Mouse (Mus musculus) hindbrain, embryonic 12.5 days (tissue): Measurements from ENCODE around the gene Kcnma1. TPM values are rescaled to one million over a fixed set of nuclear protein-coding genes. Genes with fewer than 3 reads are reported as not detected.

Experiments used
- ATAC-seq: fragments of 200-750 bp; cut with Nextera tagmentation; 2 replicates; pipeline ENCODE4 v1.8.0; 2017; ENCODE audit warnings: moderate TSS enrichment; ENCODE audit not compliant: low FRiP score
- H3K27ac ChIP-seq: fragments of 300-500 bp; sonication (generic); 2 replicates; pipeline ENCODE4 v1.5.1; 2016; ENCODE audit warnings: mild to moderate bottlenecking
- H3K27me3 ChIP-seq: fragments of 300-500 bp; sonication (generic); 2 replicates; pipeline ENCODE4 v1.6.1; 2016; ENCODE audit warnings: mild to moderate bottlenecking
- H3K36me3 ChIP-seq: fragments of 300-500 bp; sonication (generic); 2 replicates; pipeline ENCODE4 v1.6.1; 2016; ENCODE audit warnings: mild to moderate bottlenecking
- H3K4me1 ChIP-seq: fragments of 300-500 bp; sonication (generic); 2 replicates; pipeline ENCODE4 v1.6.1; 2016
- H3K4me2 ChIP-seq: fragments of 300-500 bp; sonication (generic); replicated peaks from 2 replicates; pipeline ENCODE4 v1.6.1; 2016; ENCODE audit warnings: mild to moderate bottlenecking
- H3K4me3 ChIP-seq: fragments of 300-500 bp; sonication (generic); 2 replicates; pipeline ENCODE4 v1.5.1; 2016; ENCODE audit warnings: mild to moderate bottlenecking
- H3K9ac ChIP-seq: fragments of 300-500 bp; sonication (generic); 2 replicates; pipeline ENCODE4 v1.6.1; 2016; ENCODE audit warnings: mild to moderate bottlenecking, moderate library complexity
- H3K9me3 ChIP-seq: fragments of 300-500 bp; sonication (generic); replicated peaks from 2 replicates; pipeline ENCODE4 v1.6.1; 2016; ENCODE audit warnings: mild to moderate bottlenecking
- WGBS: fragments of 180-500 bp; shearing (Covaris S2); methylation state at CpG from one replicate; pipeline ENCODE4 v1.1.7; 2016; 5-methylcytosine and 5-hydroxymethylcytosine counted together
- polyA plus RNA-seq: library from polyadenylated mRNA; unstranded; fragments of >200 nt; fragmentation: Nextera tagmentation; extraction: Ambion mirVana; gene quantifications from 2 replicates; pipeline ENCODE4 v1.2.1, GENCODE M21; 2016

Kcnma1 gene
- polyA plus RNA-seq, 1 experiment from 2014 or later: 5.0 TPM

DNA sequence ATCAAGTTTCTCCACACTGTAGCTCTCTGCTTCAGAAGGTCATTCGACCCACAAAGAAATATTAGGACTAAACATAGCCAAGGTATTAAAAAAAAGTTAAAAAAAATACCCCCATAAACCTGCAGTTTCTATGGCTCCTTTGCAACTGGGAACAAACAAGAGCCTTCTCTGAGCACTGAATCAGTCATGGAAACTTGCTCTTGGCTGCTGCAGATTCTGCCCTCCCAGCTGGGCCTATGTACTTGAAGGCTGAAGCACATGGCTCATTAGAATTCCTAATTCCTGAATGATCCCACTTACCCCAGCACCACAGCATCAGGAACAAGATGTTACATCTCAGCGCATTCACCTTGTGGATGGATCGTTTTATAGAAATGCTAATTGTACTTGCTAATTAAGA is 448.4 kb downstream of the Kcnma1 start:
- no peaks in the 10 kb centered on the region for H3K27me3 ChIP-seq
- peaks cover 5% of the 10 kb centered on the region; the same call in 1 of the 2 replicates for H3K4me1 ChIP-seq
- H3K4me2 ChIP-seq: no peak overlapping the region
- H3K9ac ChIP-seq: no peak overlapping the region
- H3K9me3 ChIP-seq: no peaks in the 10 kb centered on the region
- no peaks in the 10 kb centered on the region for H3K36me3 ChIP-seq
- no peak overlapping the region for H3K4me3 ChIP-seq
- ATAC-seq: no peak
- H3K27ac ChIP-seq: no peak overlapping the region
- 85% methylated on average over 3 of the region's 3 CpGs for WGBS

DNA sequence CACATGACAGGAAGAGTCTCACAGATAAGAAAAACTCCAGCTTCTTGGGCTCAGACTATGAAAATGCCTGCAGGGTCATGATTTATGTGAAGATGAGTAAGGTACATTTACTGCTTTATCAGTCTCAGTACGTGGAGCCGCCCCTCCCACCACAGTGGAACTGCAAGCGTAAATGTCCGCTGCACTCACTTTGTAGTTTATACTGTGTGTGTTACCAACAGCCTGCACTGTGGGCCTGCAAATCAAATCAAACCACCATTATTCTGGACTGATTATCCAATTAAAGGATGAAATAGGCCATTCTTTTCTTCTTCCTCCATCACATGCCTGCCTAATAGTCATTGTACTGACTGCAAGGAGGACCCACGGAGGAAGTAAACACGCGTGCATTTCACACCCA is 449.8 kb downstream of the Kcnma1 start:
- no peaks in the 10 kb centered on the region for H3K36me3 ChIP-seq
- peaks cover 5% of the 10 kb centered on the region; the same call in 1 of the 2 replicates for H3K4me1 ChIP-seq
- WGBS: 71% methylated on average over 7 of the region's 7 CpGs
- no peaks in the 10 kb centered on the region for H3K27me3 ChIP-seq
- H3K27ac ChIP-seq: no peak overlapping the region
- H3K4me2 ChIP-seq: no peak overlapping the region
- no peak overlapping the region for H3K4me3 ChIP-seq
- no peak for ATAC-seq
- no peak overlapping the region for H3K9ac ChIP-seq
- no peaks in the 10 kb centered on the region for H3K9me3 ChIP-seq

DNA sequence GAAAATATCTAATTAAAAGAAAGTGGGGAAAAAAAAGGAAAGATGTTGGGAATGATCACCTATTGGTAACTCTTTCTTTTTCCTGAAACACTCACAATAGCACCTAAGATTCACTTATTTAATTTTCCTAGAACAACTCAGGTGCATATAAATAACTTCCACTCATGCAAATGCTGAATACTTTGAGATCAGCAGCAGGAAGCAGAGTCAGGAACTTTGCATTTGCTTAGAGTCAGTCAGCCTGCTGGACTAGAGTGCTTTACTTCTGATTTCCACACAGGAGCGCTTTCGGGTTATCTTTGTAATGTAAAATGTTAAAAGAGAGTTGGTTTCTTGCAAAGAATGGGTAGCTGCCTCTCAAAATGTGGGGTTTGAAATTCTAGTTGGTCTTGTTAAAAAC is 451.1 kb downstream of the Kcnma1 start:
- H3K9me3 ChIP-seq: no peaks in the 10 kb centered on the region
- H3K27me3 ChIP-seq: no peaks in the 10 kb centered on the region
- ATAC-seq: no peak
- H3K36me3 ChIP-seq: no peaks in the 10 kb centered on the region
- 63% methylated on average over 2 of the region's 2 CpGs for WGBS
- H3K4me1 ChIP-seq: peaks cover 5% of the 10 kb centered on the region; the same call in 1 of the 2 replicates
- H3K4me2 ChIP-seq: no peak overlapping the region
- no peak overlapping the region for H3K9ac ChIP-seq
- H3K4me3 ChIP-seq: no peak overlapping the region
- H3K27ac ChIP-seq: no peak overlapping the region

DNA sequence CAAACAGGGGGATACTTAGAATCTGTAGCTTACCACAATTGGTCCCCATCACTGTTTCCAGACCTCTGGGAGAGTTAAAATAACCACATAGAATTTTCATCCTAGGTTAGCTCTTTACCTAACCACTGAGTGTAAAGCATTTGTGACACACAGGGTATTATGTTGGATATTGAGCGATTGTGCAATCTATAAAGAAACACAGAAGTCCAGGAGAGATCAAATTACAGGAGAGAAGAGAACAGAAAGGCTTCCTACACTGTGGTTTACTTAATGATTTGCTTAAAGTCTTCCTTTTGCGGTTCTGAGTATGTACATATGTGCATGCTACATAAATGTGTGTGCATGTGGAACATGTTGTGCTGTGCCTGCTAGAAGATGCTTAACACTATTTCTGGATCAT is 458.6 kb downstream of the Kcnma1 start:
- no peaks in the 10 kb centered on the region for H3K27me3 ChIP-seq
- no peak overlapping the region for H3K4me2 ChIP-seq
- H3K4me3 ChIP-seq: no peak overlapping the region
- no peak overlapping the region for H3K9ac ChIP-seq
- no peak overlapping the region for H3K27ac ChIP-seq
- WGBS: 83% methylated on average over 2 of the region's 2 CpGs
- no peak for ATAC-seq
- H3K4me1 ChIP-seq: no peaks in the 10 kb centered on the region
- no peaks in the 10 kb centered on the region for H3K36me3 ChIP-seq
- H3K9me3 ChIP-seq: no peaks in the 10 kb centered on the region

DNA sequence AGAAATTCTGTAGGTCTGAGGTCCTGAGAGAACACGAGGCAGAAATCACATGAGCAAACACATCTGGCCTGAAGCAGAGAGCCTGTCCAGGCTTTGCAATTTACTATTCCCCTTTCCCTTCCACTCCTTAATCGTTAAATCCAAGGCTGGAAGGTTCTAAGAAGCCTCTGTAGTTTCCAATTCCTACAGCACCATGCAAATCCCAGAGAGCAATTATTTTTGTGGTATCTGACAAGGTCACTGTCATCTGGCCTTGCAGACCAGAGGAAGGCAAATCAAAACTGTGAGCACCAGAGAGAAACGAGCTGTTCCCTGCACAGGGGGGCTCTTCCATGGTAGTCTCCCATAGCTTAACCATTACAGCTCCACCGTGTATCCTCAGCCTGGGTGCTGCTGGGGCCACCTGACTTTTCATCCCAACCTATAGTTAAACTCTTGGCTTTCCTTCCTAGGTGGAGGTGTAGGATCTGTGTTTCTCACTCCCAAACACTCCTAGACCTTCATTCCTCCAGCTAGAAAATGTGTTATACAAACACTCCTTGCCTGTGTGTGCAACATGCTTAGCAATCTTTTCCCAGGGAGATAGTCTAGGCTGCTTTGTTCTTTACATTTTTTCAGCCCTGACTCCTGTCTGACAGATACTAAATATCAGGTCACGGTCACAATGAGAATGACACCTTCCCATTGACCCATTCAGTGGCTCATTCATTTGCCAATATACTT is 461.9 kb downstream of the Kcnma1 start:
- Histone ChIP-seq H3K4me1 (no peaks in the 10 kb centered on the region), H3K36me3 (no peaks in the 10 kb centered on the region), H3K4me3 (no peak overlapping the region), H3K27me3 (no peaks in the 10 kb centered on the region), H3K9me3 (no peaks in the 10 kb centered on the region), H3K9ac (no peak overlapping the region), H3K4me2 (no peak overlapping the region), H3K27ac (no peak overlapping the region)
- ATAC-seq: no peak
- WGBS: 64% methylated on average over 5 of the region's 5 CpGs

DNA sequence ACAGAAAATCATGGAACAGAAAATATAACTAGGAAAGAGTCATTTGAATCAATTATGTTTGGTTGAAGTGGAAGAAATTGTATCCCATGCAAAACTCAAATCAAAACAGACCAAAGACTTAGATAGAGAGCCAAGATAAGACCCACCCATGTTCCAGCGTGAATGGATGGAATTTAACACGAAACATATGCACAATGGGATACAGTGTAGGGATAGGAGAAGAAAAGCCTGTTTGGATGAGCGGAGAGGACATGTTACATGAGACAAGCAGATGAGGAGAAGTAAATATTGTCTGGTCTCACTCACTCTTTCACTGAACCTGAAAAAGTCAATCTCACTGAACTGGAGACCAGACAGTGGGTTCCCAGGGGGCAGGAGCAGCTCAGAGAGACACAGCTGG is 463.8 kb downstream of the Kcnma1 start:
- Histone ChIP-seq H3K36me3 (no peaks in the 10 kb centered on the region), H3K4me1 (no peaks in the 10 kb centered on the region), H3K4me3 (no peak overlapping the region), H3K9ac (no peak overlapping the region), H3K4me2 (no peak overlapping the region), H3K27ac (no peak overlapping the region), H3K9me3 (no peaks in the 10 kb centered on the region), H3K27me3 (no peaks in the 10 kb centered on the region)
- 67% methylated on average over 3 of the region's 3 CpGs for WGBS
- ATAC-seq: no peak

DNA sequence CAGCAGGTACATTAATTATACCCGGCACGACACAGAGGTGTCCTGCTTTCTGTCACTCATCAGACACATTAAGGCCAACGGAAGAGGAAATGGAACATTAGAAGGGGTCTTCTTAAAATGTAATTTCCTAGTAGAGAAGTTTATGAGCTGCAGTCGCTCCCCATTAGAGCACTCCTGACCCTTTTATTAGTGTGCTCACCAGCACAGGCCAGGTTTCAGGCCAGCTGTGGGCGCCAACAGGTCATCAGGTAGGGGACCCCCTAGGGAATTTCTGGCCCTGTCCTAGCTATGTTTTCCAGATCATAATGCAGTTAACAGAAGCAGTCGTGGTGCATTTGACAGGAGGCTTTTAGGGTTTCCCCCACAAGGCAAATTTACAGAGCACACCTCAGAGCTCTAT is 472.2 kb downstream of the Kcnma1 start:
- Histone ChIP-seq H3K4me3 (no peak overlapping the region), H3K27me3 (no peaks in the 10 kb centered on the region), H3K4me2 (no peak overlapping the region), H3K9me3 (no peaks in the 10 kb centered on the region), H3K9ac (no peak overlapping the region), H3K36me3 (no peaks in the 10 kb centered on the region), H3K4me1 (no peaks in the 10 kb centered on the region), H3K27ac (no peak overlapping the region)
- 88% methylated on average over 6 of the region's 6 CpGs for WGBS
- ATAC-seq: no peak

DNA sequence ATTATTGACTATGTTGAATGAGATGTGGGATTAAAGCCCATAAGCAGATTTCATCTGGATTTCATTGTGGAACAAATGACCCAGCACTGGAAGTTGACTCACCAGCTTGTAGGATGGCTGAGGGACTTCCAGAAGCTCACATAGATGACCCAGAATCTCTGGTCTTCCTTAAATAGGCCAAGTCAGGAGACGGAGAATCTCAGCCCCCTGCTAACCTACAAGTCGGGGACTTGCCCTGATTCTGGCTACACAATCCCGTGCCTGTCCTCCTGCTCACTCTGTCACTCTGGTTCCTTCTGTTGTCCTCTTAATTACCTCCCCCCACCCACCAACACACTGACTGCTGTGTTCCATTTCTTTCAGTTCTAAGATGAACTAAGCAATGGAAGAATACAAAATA is 474.7 kb downstream of the Kcnma1 start:
- H3K4me3 ChIP-seq: no peak overlapping the region
- no peaks in the 10 kb centered on the region for H3K27me3 ChIP-seq
- no peaks in the 10 kb centered on the region for H3K36me3 ChIP-seq
- no peaks in the 10 kb centered on the region for H3K4me1 ChIP-seq
- H3K9me3 ChIP-seq: no peaks in the 10 kb centered on the region
- no peak for ATAC-seq
- no peak overlapping the region for H3K27ac ChIP-seq
- H3K4me2 ChIP-seq: no peak overlapping the region
- WGBS: 87% methylated on average over 3 of the region's 3 CpGs
- H3K9ac ChIP-seq: no peak overlapping the region

DNA sequence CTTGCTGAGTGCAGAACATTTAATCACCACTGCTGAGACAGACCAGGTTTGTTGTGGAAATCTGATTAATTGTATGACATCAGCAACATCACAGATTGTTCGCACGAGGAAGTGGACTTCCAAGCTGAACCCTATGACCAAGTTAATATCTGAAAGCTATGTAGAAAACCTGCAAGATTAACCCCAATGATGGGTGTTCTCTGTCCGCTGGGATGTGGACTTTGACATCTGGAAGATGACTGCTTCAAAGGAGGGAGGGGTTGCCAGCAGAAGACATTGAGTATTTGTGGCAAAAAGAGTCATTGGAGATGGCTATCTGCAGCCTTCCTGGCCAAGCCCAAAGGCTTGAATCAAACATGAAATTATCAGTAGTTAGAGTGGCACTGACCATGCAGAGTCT is 480.9 kb downstream of the Kcnma1 start:
- no peaks in the 10 kb centered on the region for H3K27me3 ChIP-seq
- no peak overlapping the region for H3K4me2 ChIP-seq
- H3K9ac ChIP-seq: no peak overlapping the region
- H3K9me3 ChIP-seq: no peaks in the 10 kb centered on the region
- ATAC-seq: no peak
- H3K36me3 ChIP-seq: no peaks in the 10 kb centered on the region
- H3K4me3 ChIP-seq: no peak overlapping the region
- H3K4me1 ChIP-seq: no peaks in the 10 kb centered on the region
- 92% methylated on average over 3 of the region's 3 CpGs for WGBS
- no peak overlapping the region for H3K27ac ChIP-seq

DNA sequence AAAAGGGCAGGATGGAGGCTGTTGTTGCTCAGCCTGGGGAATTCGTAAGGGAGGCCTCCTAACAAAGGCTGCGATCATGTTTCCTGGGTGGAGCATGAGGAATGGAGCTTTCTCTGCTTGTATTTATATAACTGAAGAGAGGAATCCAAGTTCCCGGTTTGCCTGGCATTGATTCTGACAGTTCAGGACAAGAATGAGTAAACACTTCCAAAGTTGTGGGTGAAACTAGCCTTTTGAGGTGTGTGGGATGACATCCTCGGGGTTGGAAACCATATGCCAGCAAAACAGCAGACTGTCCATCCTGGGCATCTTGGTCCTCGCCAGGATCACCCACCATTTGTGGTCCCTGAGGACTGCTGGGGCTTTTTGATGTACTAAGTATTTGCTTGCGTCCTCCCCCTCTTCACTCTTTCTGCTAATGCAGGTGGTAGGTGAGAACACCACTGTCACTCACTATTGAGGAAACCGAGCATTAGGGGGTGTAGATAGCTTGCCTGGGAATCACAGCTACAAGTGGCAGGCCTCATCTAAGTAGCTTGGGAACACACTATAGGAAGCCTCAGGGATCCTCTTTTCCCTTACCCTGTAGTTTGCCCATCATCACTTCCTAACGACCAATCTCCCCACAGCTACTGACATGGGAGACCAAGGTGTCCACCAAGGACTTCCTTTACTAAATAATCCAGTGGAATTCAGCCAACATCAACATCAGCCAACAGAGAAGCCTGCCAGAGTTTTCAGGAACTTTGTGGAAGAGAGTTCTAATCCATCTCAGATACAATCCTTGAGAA is 482.4 kb downstream of the Kcnma1 start:
- 72% methylated on average over 8 of the region's 8 CpGs for WGBS
- H3K4me3 ChIP-seq: no peak overlapping the region

DNA sequence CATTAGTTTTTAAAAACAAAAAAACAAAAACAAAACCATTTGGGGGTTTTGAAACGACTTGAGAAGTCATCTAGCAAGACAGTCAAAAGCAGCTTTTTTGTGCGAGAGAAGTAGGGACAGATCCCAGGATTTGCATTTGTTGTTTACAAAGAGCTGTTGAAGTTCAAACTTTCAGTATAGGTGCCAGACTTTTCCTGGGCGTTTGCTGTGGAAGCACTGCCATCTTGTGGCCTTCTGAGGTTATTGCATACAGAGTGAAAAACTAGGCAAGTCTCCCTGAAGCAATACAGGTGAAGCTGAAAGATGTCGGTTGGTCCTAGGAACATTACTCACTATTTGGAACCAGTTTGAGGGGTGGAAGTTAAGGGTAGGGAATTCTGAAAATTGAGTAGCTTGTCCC is 484.6 kb downstream of the Kcnma1 start:
- no peaks in the 10 kb centered on the region for H3K9me3 ChIP-seq
- no peak overlapping the region for H3K4me3 ChIP-seq
- H3K9ac ChIP-seq: no peak overlapping the region
- no peak overlapping the region for H3K27ac ChIP-seq
- WGBS: 14% methylated on average over 4 of the region's 4 CpGs
- ATAC-seq: no peak
- H3K4me2 ChIP-seq: no peak overlapping the region
- no peaks in the 10 kb centered on the region for H3K36me3 ChIP-seq
- no peaks in the 10 kb centered on the region for H3K27me3 ChIP-seq
- H3K4me1 ChIP-seq: no peaks in the 10 kb centered on the region

More for the DNA sequence above, 482.4 kb downstream of the Kcnma1 start:
- H3K9ac ChIP-seq: no peak overlapping the region
- no peaks in the 10 kb centered on the region for H3K9me3 ChIP-seq
- ATAC-seq: no peak
- H3K27me3 ChIP-seq: no peaks in the 10 kb centered on the region
- H3K36me3 ChIP-seq: no peaks in the 10 kb centered on the region
- H3K4me2 ChIP-seq: no peak overlapping the region
- no peaks in the 10 kb centered on the region for H3K4me1 ChIP-seq
- no peak overlapping the region for H3K27ac ChIP-seq

DNA sequence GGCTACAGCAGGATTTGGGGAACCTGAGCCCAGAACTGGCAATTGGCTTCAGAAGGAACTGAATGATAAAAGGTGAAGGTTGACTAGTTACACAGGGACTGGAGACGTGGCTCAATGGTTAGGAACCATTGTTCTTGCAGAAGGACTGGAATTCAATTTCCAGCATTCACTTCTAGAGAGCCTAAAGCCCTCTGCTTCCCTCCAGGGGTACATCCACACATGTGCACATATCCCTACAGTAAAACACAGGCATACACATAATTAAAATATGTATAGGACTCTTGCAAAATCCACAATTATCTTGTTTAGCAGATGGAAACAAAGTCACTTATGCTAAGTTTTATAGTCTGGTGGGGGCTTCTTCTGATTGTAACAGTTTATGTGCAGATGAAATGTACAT is 485.1 kb downstream of the Kcnma1 start:
- WGBS: 72% methylated on average over 1 of the region's 1 CpGs
- H3K27ac ChIP-seq: no peak overlapping the region
- no peaks in the 10 kb centered on the region for H3K4me1 ChIP-seq
- no peaks in the 10 kb centered on the region for H3K27me3 ChIP-seq
- ATAC-seq: no peak
- H3K4me2 ChIP-seq: no peak overlapping the region
- H3K36me3 ChIP-seq: no peaks in the 10 kb centered on the region
- no peak overlapping the region for H3K9ac ChIP-seq
- H3K4me3 ChIP-seq: no peak overlapping the region
- no peaks in the 10 kb centered on the region for H3K9me3 ChIP-seq

DNA sequence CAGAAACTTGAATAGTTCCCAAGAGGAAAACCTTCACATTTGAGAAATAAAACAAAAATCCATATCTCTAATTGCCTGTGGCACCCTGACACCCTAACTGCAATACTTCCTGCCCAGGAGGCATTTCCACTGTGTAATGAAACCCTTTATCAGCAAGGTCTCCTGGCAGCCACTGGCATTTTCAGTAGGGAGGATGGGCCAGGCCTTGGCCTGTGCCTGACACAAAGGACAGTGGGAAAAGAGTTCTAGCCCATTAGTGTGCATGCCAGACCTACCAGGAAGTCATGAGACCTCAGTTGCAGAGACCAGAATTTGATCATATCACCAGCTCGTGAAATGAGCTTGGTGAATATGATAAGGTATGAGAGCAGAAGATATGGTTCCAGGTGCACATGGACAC is 488.4 kb downstream of the Kcnma1 start:
- no peak for ATAC-seq

More for the DNA sequence above, 488.4 kb downstream of the Kcnma1 start:
- Histone ChIP-seq H3K9me3 (no peaks in the 10 kb centered on the region), H3K36me3 (no peaks in the 10 kb centered on the region), H3K9ac (no peak overlapping the region), H3K4me1 (0 out of 2 replicates have a peak, but pooled peaks cover 4% of the 10 kb centered on the region), H3K27ac (no peak overlapping the region), H3K27me3 (no peaks in the 10 kb centered on the region), H3K4me3 (no peak overlapping the region), H3K4me2 (no peak overlapping the region)
- 76% methylated on average over 1 of the region's 1 CpGs for WGBS
